Mouse (Mus musculus) kidney, adult 2 months (tissue): ENCODE data around the gene Gm37240. TPM values are rescaled to one million over a fixed set of nuclear protein-coding genes. Genes with fewer than 3 reads are reported as not detected.
"Not testable (repeated sequence)": the region's sequence is repeated elsewhere in the genome, so short reads cannot be mapped to it uniquely, and the experiment has no call there.

Source experiments
- DNase-seq: peaks from one replicate; pipeline ENCODE4 v3.0.0; 2021
- H3K27ac ChIP-seq: fragments of 200-500 bp; 2 replicates; pipeline ENCODE4 v1.5.1; 2012; ENCODE audit warnings: low read depth, low read length, control low read depth, inconsistent platforms; ENCODE audit not compliant: insufficient read depth
- H3K27me3 ChIP-seq: fragments of 200-500 bp; replicated peaks from 2 replicates; pipeline ENCODE4 v1.6.1; 2012; ENCODE audit warnings: mild to moderate bottlenecking, moderate library complexity, low read length, inconsistent platforms; ENCODE audit not compliant: control insufficient read depth, insufficient read depth
- H3K36me3 ChIP-seq: fragments of 200-500 bp; 2 replicates; pipeline ENCODE4 v1.6.1; 2012; ENCODE audit warnings: mild to moderate bottlenecking, moderate library complexity, low read length, inconsistent platforms; ENCODE audit not compliant: control insufficient read depth, insufficient read depth
- H3K4me1 ChIP-seq: fragments of 200-500 bp; 2 replicates; pipeline ENCODE4 v1.6.1; 2011; ENCODE audit warnings: low read length; ENCODE audit not compliant: control insufficient read depth, insufficient read depth
- H3K4me3 ChIP-seq: fragments of 200-500 bp; 2 replicates; pipeline ENCODE4 v1.5.1; 2011; ENCODE audit warnings: mild to moderate bottlenecking, low read depth, low read length, control low read depth; ENCODE audit not compliant: insufficient read depth
- CTCF ChIP-seq: fragments of 200-500 bp; conservative IDR thresholded peaks from 2 replicates; pipeline ENCODE4 v1.5.1; 2011; ENCODE audit warnings: low read depth, mild to moderate bottlenecking, control low read depth, low read length, moderate library complexity, mixed read lengths; ENCODE audit not compliant: insufficient read depth, insufficient read length
- POLR2A ChIP-seq: fragments of 200-500 bp; IDR thresholded peaks from one replicate; pipeline ENCODE4 v1.6.1; 2011; ENCODE audit warnings: low read depth, low read length, control low read depth
- WGBS: fragments of 180-500 bp; shearing (Covaris S2); methylation state at CpG from one replicate; pipeline ENCODE4 v1.1.7; 2018; 5-methylcytosine and 5-hydroxymethylcytosine counted together
- polyA plus RNA-seq: library from polyadenylated mRNA; depleted of rRNA; stranded (reverse); fragments of >200 nt; gene quantifications from 2 replicates; pipeline ENCODE4 v1.2.3, GENCODE M21; 2012

Gene Gm37240
- polyA plus RNA-seq, 1 experiment = 5.5 TPM

DNA sequence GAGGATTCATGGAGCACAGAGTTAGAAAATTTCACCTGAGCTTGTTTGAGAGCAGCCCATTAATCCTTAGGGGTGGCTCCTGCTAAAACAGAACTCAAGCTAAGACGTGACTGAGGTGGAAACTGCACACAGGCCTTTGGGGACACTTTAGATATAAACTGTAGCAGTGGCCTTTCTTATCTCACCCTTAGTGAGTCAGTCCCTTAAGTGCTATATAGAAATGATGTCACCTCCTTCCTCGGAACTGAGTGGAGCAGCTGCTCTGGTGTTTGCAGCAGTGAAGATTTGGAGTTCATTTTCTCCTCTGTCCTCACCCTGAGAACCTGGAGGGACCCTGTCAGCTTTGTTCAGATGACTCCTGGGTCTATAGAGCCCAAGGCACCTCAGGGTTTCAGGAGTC, 298.6 kb downstream of the Gm37240 start:
- no peak overlapping the region for H3K27ac ChIP-seq

DNA sequence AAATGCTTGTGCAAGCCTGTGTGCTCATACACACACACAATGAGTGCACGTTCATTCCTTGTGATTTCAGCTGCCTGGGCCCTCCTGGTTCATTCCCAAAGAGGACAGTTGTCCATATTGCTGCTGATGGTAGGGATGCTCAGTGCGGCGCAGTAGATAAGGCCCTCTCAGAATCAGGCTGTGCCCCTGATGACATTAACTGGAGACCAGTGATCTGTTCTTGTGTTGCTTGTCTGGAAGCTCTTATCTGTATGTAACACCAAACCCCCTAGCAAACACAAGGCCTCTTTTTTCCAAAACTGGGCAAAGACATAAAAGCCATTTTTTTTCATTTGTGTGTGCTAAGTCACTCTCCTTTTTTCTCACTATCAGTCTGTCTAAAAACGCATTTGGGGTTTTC, 302.4 kb downstream of the Gm37240 start:
- Histone ChIP-seq H3K36me3 (no peaks in the 10 kb centered on the region), H3K27me3 (no peaks in the 10 kb centered on the region), H3K4me3 (no peak overlapping the region), H3K4me1 (no peaks in the 10 kb centered on the region), H3K27ac (no peak overlapping the region)
- DNase-seq = no peak
- TF ChIP-seq POLR2A = no peak
- 84% methylated on average over 4 of the region's 4 CpGs for WGBS

More for the DNA sequence above, 298.6 kb downstream of the Gm37240 start:
- H3K27me3 ChIP-seq = no peaks in the 10 kb centered on the region
- no peaks in the 10 kb centered on the region for H3K4me1 ChIP-seq
- WGBS = 69% methylated on average over 2 of the region's 2 CpGs
- H3K4me3 ChIP-seq = no peak overlapping the region
- DNase-seq = no peak
- no peak for TF ChIP-seq CTCF
- TF ChIP-seq POLR2A = no peak
- no peaks in the 10 kb centered on the region for H3K36me3 ChIP-seq

DNA sequence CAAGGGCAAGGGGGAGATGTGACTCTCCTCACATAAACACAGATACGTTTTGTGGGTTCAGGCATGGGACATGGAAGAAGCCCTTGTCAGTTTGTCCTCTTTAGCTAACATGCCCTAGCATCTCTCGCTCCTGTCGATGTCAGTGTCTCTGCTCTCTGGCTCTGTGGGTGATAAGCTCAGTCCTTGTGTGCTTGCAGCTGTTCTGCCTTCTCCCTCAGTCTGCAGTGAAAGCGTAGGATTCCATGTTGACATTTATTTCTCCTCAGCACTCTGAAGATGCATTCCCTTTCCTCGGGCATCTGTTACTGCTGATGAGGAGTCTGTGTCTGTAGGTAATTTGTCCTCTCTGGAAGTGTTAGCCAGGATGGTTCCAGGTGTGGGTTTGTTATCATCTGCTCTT, 304.1 kb downstream of the Gm37240 start:
- no peak for DNase-seq
- no peaks in the 10 kb centered on the region for H3K4me1 ChIP-seq
- 82% methylated on average over 5 of the region's 5 CpGs for WGBS
- TF ChIP-seq CTCF = no peak
- TF ChIP-seq POLR2A = no peak
- no peak overlapping the region for H3K4me3 ChIP-seq
- H3K36me3 ChIP-seq = no peaks in the 10 kb centered on the region
- H3K27me3 ChIP-seq = no peaks in the 10 kb centered on the region
- H3K27ac ChIP-seq = no peak overlapping the region

- H3K4me1 ChIP-seq = no peaks in the 10 kb centered on the region
- H3K27me3 ChIP-seq = no peaks in the 10 kb centered on the region
- no peak overlapping the region for H3K27ac ChIP-seq
- no peaks in the 10 kb centered on the region for H3K36me3 ChIP-seq
- no peak for DNase-seq
- WGBS = 80% methylated on average over 2 of the region's 2 CpGs
- TF ChIP-seq POLR2A = no peak
- no peak for TF ChIP-seq CTCF
- no peak overlapping the region for H3K4me3 ChIP-seq
Measured at GRCm38 (mm10) chr3:85582726-85583125, 304.6 kb downstream of the Gm37240 start.

DNA sequence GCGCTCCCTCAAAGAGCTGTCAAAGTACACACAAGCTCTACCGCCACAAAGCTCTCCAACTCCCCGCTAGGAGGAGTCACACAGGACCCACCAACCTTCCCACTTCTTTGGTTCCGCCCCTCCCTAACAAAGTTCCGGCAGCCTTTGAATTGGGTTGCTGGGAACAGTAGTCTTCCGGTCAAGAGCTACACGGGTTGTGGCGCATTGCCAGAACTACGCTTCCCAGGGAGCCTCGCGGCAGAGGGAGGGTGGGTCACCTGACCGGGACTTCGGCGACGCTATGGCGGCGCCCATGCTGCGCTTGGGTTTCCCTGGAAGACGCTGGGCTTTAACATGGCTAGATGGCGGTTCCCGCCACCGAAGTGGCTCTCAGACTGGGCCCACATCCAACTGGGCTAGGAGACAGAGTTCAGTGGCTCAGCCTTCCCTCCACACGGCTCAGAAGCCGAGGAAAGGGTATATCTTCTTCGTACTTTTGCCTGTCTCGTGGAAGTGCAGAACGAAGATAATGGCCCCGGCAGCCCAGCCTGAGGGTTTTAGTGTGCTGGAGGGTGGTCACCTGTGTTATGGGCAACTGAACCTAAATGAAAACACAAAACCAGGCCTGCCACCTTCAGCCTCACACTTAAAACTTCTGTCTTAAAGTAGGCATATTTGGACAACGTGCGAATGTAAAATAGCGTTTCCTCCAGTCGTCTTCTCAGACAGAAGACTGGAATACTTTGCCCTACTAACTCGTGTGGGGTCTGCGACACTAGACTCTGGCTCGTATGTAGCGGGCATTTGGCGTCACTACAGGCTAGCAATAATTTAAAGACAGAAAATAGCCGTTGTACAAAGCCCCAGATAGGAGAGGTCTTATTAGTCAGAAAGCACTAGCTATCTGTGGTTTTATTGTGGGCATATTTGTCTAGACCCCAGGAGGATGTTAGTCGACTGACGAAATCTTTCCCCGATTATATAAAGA, 313.2 kb downstream of the Gm37240 start, which contains the start of gene Gatb:
Gene Gatb (plus strand): TSS at position 256 of the 967 bp plus-strand sequence.
- H3K4me3 ChIP-seq = peak within 1 kb of the TSS; percentile 77
- H3K36me3 ChIP-seq = no peaks in the 10 kb centered on the region
- peak; percentile 65 for TF ChIP-seq POLR2A
- peak; percentile 74 for TF ChIP-seq CTCF
- DNase-seq = peak; percentile 99
- WGBS = 2% methylated on average over 41 of the region's 41 CpGs
- H3K27ac ChIP-seq = peak within 1 kb of the TSS; percentile 53
- H3K4me1 ChIP-seq = peaks cover 4% of the 10 kb centered on the region; the same call in 1 of the 2 replicates
- H3K27me3 ChIP-seq = no peaks in the 10 kb centered on the region

GRCm38 (mm10) chr3:85573216-85573863, 314.0 kb downstream of the Gm37240 start:
- Histone ChIP-seq H3K4me3 (peak overlapping the region; percentile 27; the same call in 1 of the 2 replicates), H3K36me3 (no peaks in the 10 kb centered on the region), H3K4me1 (peaks cover 4% of the 10 kb centered on the region; the same call in 1 of the 2 replicates), H3K27ac (no peak overlapping the region), H3K27me3 (no peaks in the 10 kb centered on the region)
- DNase-seq = no peak
- WGBS = 20% methylated on average over 6 of the region's 6 CpGs
- TF ChIP-seq CTCF (no peak), POLR2A (no peak)

DNA sequence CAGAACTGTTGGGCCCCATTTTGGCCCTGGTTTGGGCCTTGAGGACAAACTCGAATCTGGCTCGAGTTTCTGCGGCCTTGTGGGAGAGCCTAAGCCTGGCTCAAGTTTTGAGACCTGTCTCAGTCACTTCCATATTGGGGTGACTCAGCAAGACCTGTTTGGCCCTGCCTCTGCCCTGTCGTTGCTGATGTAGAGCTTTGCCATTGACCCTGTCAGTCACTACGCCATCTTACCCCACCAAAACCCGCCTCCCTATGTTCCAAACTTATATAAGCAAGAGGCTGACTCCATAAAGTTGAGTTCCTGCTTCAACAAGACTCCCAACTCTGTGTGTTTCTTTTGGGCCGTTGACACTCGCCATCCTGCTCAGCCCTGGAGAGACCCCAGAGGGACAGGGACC, 314.8 kb downstream of the Gm37240 start:
- H3K36me3 ChIP-seq, H3K4me3 ChIP-seq, H3K27me3 ChIP-seq, H3K4me1 ChIP-seq, H3K27ac ChIP-seq, DNase-seq: not testable (repeated sequence)
- WGBS = 94% methylated on average over 8 of the region's 8 CpGs
